Mouse (Mus musculus) bone marrow, adult 2 months (tissue): ENCODE data around the gene 3110082I17Rik.

Experiments used
- CTCF ChIP-seq: fragments of 200-500 bp; IDR thresholded peaks from 2 replicates; pipeline ENCODE4 v1.5.1; 2011; ENCODE audit warnings: low read length, control low read depth; ENCODE audit not compliant: control insufficient read depth, insufficient read depth
- POLR2A ChIP-seq: fragments of 200-500 bp; IDR thresholded peaks from 2 replicates; pipeline ENCODE4 v1.6.1; 2011; ENCODE audit warnings: low read depth, mild to moderate bottlenecking, control low read depth, low read length, borderline replicate concordance; ENCODE audit not compliant: control insufficient read depth

DNA sequence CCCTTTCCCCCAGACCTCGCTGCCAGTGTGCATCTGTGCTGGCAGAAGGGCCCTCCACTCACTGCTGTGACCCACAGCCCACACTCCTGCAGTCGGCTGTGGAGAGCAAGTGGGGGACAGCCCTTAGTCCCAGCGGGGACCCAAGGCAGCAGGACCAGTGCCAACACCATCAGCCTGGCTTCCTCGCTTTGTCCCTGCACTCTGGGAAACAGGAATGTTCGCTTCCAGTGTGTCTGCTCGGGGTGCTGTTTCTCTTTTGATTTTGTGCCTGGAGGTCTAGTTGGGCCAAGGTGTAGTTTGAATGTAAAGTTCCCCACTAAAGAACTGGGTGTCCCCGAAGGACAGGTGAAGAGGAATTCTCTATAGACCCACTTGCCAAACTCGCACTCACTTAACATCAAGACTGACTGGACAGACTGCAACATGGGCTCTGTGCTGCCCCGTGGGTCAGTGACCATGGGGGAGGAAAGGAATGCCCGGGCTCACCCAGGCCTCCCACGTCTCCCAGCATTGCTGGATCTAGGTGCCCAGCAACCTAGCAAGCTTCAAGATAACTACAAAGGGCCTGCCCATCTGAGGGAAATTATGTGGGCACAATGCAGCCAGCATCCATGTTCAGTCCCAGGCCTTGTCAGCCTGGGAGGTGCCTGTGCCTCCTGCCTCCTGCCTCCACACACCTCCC, 68.9 kb downstream of the 3110082I17Rik start:
- TF ChIP-seq CTCF = no peak
- no peak for TF ChIP-seq POLR2A
